Mouse (Mus musculus): ENCODE data around the gene Dgkb.

Dgkb gene

DNA sequence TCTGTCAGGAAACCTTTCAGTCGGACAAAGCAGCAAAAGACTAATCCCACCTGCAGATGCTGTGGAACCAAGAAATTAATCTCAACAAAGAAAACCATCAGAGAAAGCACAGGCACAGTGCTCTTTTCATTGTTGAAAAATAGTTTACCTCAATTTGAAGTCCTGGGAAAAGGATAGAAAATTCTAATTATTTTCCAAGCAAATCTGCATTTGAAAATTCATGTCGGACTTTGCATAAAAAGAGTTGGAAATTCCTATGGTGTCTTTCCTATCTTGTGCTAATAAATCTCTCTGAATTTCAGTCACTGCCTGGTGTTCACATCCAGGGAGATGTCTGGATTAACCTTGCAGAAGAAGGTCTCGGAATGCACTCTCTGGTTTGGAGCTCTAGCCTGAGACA lies at the start of gene Dgkb:
Dgkb (plus strand) TSS at position 301 of the 400 bp plus-strand sequence.
- no peak for DNase-seq (ENCODE audit: low spot score in 2 of 2)

DNA sequence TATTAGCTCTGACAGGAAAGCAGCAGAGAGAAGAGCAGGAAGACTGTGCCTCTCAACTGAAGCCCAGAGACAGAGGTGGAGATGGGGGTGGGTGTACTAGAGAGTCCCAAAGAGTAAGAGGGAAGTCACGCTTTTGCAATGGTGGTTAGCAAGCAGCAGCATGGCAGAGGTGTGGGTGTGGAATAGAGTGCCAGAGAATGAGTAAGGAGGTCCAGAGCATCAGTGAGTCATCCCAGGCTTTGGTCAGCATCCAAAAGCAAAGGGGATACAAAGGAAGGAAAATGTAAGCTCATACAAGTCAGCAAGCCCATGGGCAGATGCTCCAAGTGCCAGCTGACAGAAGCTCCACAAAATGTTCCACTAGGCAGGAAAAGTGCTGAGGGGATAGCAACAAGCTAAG lies 47.7 kb upstream of the Dgkb start:
- no peak for DNase-seq (ENCODE audit: low spot score in 2 of 2)

DNA sequence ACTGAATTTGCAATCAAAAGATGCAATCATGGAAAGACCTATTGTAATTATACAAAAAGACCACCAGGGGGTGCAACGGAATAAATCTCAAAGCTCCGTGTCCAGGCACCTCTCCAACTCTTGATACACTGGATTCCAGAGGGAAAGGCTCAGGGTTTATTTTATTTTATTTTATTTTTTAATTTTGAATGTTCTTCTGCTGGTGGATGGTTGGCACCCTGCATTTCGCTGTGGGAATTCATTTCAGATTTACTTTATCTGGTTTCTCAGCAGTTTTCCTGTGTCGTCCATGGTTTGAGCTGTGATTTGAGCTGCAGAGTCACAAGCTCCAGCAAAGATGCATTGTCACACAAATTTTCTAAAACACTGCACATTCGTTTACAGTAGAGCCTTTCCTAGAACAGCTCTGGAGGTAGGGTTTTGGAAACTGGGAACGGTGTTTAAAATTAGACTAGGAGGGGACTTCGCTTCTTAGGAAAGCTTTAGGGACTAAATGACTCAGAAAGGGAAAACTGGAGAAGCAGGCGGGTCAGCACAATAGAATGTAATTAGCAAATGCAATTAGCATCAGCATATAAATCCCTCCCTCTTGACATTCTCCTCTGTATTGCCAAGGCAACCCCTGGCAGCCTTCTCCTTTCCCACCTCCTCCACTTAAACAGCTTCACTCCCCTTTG lies 43.7 kb upstream of the Dgkb start:
- peak in 1 of 2 experiments; percentile 5 for DNase-seq (ENCODE audit: low spot score in 2 of 2)

DNA sequence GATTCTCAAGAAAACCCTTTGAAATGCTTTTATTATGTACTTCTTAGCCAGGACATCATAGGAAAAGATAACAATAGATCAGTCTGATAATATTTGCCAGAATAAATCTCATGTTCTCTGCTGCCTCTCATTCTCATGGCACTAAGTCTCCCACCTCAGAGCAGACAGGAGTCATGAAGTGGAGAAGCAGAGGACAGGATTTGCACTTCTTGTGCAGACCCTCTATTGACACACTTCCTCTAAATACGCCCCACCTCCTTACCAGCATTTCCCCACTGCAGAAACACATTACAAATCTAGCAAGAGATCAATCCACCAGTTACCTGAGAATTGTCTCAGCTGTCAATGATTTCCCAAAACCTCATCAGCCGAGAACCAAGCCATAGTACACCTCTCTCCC lies 42.9 kb upstream of the Dgkb start:
- DNase-seq (ENCODE audit: low spot score in 2 of 2): no peak

DNA sequence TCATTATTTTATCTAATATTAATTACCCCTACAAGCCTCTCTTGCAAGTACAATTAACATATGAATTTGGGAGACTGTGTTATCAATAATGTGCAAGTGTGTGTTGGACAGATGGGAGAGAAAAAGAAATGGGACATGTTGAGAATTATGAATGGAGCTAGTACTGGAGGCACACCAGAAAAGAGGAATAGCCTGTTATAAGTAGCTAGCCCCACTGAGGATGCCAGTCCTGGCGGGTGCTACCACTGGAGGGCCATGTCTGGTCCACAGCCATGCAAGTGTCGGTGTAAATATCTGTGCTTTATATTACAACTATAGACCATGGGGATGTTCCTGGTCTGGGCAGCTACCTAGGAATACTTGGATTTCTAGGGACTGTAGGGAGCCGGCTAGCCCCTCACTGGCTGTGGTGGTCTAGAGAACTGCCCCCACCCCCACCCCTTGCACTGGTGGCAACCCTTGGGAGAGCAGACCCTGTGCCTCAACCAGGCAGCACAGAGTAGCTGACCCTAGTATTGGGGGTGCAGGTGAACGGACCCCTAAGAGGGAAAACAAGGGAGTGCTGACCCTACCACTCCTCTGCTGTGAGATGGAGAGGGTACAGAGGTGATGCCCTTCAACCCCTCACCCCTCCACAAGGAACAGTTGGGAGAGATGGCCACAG lies 21.1 kb upstream of the Dgkb start:
- no peak for DNase-seq (ENCODE audit: low spot score in 2 of 2)

DNA sequence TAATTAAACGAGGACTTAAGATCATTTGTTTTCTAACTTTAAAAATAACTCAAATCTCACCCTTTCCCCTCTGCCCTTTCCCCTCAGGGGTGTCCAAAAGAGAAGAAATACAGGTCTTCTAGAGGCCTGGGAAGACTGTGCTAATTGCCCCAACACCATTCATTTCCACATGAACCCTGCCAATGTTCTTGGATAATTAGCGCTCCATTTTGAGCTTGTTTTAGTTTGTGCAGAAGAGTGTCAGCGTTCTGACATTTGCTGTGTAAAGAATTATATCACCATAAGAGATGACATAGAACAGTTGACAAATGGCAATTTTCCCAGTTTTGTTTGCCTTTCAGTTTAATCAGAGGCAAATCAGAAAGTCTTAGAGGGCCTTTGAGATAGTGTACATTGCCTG lies 3.4 kb upstream of the Dgkb start:
- no peak for DNase-seq (ENCODE audit: low spot score in 2 of 2)

DNA sequence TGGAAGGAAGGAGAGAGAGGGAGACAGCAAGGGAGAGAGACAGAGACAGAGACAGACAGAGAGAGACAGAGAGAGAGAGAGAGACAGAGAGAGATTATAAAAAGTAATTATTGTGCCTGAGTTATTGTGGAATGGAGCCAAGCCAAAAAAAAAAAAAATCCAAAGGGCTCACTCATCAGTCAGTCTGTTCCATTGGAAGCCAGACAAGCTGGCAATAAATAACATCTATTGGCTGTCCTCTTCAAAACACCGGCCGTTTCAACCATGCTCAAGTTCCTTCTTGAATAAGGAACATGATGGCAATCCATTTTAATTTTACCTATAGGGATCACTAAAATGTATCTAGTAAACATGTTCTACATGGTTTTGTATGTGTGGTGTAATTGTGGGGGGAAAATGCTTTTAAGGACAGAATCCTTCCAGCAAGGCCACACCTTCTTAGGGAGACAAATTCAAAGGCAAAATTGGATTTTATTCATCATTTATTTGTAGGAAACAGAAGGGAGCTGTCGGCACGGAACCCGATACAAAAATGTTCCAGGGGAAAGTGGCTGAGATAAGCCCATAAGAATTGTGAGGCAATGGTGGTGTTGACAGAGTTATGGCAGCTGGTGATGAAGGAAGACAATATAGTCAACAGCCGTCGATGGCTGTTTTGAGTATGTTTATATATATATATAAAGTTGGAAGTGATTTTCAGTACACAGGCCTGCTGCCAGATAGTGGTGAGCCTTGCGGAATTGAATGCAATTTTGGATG lies 3.7 kb downstream of the Dgkb start:
- no peak for DNase-seq (ENCODE audit: low spot score in 2 of 2)

DNA sequence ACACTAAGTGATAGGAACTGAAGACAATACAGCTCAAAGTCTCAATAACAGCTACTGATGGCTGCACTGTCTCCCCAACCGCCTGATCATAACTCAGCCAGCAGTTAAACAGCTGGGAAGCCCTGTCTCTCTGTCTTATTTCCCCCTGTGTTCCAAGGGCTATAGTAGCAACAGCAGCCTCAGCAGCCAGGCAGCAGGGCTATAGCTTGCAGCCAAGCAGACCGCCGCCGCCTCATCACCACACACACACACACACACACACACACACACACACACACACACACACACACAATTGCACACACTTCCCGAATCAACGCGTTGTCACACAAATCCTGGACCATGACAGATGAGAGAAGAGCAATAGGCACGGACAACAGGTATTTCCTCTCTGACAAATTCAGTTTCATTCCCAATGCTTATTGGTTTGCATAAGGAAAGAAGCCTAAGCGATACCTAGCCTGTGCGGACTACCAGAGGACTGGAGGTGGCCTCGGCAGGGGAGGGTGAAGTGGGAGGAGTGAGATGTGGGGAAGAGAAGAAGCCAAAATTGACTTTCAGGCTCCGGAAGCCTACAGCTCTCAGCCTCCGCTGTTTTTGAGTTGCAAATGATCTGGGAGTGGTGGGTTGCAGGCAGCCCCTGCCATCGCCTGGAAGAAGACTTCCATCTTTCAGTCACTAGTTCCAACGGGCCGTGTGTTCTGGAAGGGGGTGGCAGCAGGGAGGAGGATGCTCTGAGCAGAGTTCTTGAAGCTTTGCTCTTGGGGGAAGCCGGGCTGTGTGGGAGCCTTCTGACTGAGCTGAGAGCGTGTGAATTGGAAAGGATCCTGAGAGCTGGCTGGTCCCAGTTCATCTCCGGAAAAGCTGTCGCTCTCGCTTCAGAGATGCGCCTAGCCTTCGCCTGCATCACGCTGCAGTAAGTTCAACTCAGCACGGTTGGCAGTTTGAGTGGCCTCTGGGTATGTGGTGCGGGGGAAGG lies 62.8 kb downstream of the Dgkb start:
- no peak for DNase-seq (ENCODE audit: low spot score in 2 of 2)

DNA sequence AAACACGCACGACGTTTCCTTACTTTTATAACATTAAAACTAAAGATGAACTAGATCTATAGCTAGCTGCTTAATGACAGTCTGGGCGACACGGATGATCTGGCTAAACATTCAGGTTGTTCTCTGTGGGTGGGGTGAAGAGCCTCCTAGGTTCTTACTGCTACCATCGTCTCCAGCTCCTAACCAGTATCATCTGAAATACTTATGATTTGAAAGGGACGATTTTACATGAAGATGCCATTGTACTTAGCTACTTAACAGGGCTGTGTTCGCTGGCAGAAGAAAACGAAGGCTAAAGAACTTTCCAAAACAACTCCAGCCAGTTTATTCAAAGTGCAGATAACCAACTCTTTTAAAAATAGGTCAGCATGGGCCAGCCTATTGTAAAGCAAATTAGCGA lies 63.9 kb downstream of the Dgkb start:
- no peak for DNase-seq (ENCODE audit: low spot score in 2 of 2)

DNA sequence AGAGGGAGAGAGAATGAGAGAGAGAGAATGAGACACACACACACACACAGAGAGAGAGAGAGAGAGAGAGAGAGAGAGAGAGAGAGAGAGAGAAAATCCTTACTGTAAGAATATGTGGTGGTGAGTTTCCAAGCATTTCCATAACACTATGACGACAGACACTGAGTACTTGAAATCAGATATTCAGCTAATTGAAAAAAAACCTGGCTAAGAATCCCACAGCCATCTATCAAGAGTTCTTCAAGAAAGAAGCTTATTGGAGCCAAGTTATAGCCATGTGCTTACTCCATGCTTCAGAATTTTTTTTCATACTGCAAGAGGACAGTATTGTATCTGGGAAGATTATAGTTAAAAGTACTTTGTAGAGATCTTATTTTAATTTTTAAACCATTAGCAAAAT lies 65.3 kb downstream of the Dgkb start:
- no peak for DNase-seq (ENCODE audit: low spot score in 2 of 2)

DNA sequence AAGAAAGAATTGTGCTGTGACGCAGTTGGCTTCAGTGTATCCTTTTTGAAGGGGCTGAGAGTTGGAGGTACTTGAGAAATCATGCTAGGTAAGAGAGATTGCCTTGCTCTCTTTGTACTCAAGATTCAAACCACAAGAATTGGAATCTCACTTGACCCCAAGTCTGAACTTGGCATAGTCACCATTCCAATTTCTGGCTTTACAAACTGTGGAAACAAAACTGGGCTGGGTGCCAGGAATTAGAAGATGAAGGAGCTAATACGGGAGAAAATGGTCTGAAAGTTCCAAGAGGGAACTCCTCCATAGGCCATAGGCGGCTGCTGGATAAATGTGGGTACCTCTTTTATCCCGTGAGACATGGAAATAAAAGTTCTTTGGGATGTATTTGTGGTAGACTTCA lies 66.3 kb downstream of the Dgkb start:
- no peak for DNase-seq (ENCODE audit: low spot score in 2 of 2)

DNA sequence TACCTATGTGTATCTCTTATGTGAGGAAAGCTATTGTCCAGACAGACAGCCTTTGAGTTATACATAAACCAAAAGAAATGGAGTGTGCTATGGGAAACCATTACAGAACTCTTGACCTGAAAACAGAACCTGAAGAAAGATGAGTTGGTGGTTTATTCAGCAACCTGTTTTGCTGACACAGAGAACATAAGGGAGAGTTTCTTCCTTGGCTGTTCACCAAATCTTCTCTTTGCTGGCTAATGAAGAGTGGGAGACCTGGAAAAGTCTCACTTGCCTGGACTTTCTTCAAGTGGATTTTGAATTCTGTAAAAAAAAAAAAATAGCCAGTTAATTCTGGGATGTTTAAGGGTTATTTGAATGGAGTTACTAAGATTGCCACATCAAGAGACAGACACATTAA lies 71.1 kb downstream of the Dgkb start:
- DNase-seq (ENCODE audit: low spot score in 2 of 2): no peak

DNA sequence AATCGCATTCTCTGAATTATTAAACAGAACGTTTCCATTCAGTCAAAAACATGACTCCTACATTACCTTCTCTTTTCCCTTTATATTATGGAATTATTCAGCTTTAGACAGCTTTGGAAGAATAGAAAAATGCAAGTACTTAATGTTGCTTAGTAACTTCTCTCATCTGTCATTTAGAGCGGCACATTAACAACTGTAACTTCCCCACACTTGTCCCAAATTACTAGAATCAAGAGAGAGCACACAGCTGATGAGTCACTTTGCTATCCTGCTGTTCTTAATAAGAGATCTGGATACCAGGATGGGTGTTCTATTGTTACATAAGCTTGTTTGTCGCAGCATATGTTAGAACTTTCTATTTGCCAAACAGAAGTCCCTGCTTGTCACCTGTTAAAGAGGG lies 71.9 kb downstream of the Dgkb start:
- DNase-seq (ENCODE audit: low spot score in 2 of 2): no peak

DNA sequence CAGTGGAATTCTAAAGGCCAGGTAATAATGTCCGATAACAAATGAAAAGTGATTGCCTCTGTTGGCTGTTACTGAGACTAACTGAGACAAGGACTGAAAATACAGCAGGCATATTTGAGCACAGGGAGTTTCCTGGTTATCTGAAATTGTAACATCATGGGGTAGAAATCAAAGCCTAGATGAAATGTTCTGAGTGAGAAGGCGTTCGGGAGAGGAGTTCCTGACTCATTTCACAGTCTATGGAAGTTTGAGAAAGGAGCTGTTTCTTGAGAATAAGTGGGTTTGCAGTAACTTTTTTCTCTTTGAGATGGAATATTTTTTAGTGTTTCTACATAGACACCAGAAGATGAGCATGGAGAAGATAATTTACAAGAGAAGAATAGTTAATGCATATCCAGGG lies 73.8 kb downstream of the Dgkb start:
- no peak for DNase-seq (ENCODE audit: low spot score in 2 of 2)

DNA sequence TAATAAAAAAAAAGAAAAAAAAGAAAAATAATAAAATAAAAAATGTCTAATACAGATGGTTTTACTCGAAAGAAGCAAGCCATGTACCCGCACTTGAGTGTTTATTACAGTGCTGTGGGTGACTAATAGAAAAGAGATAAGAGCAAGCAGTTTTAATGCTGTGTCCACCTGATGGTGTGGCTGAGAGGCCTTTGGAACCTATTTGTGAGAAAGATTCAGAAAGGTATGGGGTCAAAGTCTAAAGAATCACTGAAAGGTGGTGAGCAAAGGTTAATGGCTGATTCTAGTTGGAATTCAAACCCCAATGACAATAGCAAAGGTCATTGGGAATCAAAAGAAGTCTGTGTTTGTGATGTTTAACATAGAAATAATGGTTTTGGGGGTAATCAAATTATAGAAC lies 124.6 kb downstream of the Dgkb start:
- no peak for DNase-seq (ENCODE audit: low spot score in 2 of 2)

DNA sequence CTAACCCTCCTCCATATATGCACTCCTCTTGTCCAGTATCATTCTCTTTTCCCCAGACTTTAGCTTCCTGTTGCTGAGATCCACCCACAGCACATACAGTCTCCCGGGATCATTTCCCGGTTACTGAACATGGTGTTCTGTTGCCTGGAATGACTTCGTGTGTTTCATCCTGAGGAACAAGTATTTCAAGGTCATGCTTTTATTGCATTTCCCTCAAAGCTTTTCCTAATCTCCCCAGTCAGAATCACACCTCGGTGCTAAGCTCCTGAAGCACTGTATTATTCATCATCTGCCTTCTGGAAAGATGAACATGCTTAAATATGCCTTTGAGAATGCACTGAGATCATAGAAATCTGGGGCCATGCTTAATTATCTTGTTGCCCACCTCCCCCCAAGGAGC lies 138.7 kb downstream of the Dgkb start:
- DNase-seq (ENCODE audit: low spot score in 2 of 2): no peak

DNA sequence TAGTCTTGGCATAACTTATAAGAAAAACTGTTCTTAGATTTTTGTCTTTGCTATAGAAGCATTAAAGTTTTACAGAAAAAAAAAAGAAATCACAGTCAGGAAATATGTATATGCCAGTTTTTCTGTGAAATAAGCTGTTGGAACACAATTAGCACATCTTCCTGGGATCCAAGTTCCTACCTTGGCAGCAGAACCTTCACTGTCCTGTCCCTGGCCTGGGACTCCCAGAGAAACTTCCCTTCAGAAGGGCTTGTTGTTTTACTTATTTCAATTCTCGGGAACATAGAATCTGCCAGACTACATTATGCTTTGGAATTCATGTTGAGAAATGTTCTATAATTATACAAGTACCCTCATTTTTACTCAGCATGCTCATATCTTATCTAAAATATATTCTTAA lies 154.0 kb downstream of the Dgkb start:
- DNase-seq (ENCODE audit: low spot score in 2 of 2): no peak

DNA sequence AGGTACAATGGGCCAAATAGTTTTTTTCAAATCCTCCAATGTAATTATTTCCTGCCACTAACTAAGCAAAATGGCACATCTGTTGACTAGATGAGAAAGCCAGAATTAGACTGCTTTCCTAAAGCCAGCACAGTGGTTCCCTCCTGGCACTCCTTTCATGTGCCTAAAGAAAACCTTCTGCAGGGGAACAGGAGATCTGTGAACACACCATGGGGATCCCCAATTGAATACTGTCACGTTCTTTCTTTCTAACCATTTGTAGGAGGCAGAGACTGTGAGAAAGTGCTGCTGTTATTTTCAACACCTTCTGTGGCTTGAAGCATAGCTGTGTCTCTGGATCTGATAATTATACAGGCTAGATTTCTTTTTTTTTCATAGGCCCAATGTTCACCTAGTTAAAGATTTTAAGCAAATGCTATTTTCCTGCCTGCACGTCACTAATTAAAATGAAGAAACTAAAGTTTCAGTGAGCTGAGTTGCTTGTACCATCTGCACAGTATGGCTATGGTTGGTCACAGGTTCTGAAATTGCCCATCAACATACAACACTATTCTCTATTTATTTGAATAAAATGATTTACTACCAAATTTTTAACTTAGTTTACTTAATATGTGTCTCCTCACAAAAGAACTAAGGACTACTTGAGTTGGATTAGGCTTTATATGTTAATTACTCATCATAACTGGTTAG lies 161.1 kb downstream of the Dgkb start:
- no peak for DNase-seq (ENCODE audit: low spot score in 2 of 2)

DNA sequence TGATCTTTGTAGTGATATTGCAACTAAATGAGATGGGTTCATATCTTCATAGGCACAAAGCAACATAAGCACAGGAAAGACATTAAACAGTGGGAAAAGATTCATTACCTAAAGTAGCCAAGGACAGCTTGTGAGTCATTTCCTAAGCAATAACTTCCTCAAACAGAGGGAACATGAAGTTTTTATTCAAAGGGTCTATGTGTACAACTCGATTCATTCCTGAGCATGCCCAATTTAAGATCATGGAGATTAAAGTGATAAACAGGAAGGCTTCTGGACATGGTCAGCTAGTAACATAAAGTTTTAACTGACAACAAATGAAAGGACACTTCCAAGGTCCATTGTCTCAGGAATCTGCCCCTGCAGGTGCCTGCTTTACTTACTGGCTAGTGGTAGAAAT lies 167.8 kb downstream of the Dgkb start:
- no peak for DNase-seq (ENCODE audit: low spot score in 2 of 2)

DNA sequence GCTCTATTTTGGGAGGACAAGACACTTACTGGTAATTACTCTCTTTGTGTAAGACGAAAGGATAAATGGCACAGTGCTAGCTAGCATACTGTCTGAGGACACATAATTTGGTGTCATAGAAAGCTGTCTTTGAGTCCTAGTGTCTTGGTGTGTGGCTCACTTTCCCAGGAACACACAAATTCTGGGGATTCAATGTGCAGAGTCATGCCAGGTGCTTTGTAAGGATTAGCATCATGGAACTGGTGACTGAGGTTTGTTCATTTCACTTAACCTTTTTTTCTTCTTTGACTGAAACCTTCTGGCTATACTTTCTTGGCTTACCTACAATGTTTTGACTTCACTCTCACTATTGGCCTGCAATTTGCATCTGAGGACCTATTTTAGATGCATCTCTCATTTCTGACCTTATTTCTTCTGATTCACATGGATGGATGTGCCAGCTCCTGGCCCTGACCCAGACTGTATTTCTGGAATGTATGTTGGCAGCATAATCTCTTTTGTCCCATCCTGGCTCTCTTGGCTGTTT lies 170.6 kb downstream of the Dgkb start:
- DNase-seq (ENCODE audit: low spot score in 2 of 2): no peak

DNA sequence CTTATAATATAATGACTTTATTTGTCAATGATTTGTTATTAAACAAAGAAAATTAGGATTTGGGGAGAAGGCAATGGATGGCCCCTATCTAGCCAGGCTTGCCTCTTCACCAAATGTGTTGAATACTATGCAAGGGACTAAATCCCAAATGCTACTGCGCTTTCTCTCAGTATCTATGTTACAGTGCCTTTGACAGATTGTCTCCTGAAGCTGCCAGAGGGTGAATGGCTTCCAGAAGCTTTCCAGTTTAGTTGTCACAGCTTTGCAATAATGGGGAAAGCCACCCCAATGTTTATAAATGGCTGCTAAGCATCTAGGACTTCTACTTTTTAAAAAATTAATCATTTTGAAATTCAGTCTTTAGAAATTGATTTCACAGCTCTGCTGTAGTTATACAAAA lies 175.7 kb downstream of the Dgkb start:
- no peak for DNase-seq (ENCODE audit: low spot score in 2 of 2)
